Mouse (Mus musculus) forebrain, embryonic 13.5 days (tissue): ENCODE measurements at regions not wholly inside any gene's neighbourhood (a gene's known extent, or its start where the extent isn't known, plus 50 kb on each side); places are given as distances from the start of the nearest gene placed in this dataset.

Source experiments
- ATAC-seq: fragments of 200-750 bp; cut with Nextera tagmentation; 2 replicates; pipeline ENCODE4 v1.8.0; 2017
- H3K27ac ChIP-seq: fragments of 300-500 bp; sonication (generic); 2 replicates; pipeline ENCODE4 v1.5.1; 2015; ENCODE audit warnings: inconsistent platforms, mild to moderate bottlenecking, moderate library complexity
- H3K27me3 ChIP-seq: fragments of 300-500 bp; sonication (generic); 2 replicates; pipeline ENCODE4 v1.6.1; 2015; ENCODE audit warnings: mild to moderate bottlenecking, inconsistent platforms
- H3K36me3 ChIP-seq: fragments of 300-500 bp; sonication (generic); 2 replicates; pipeline ENCODE4 v1.6.1; 2015; ENCODE audit warnings: mild to moderate bottlenecking, inconsistent platforms; ENCODE audit not compliant: poor library complexity, severe bottlenecking
- H3K4me1 ChIP-seq: fragments of 300-500 bp; sonication (generic); 2 replicates; pipeline ENCODE4 v1.6.1; 2015; ENCODE audit warnings: inconsistent platforms
- H3K4me2 ChIP-seq: fragments of 300-500 bp; sonication (generic); 2 replicates; pipeline ENCODE4 v1.6.1; 2015; ENCODE audit warnings: inconsistent platforms, mild to moderate bottlenecking, moderate library complexity
- H3K4me3 ChIP-seq: fragments of 300-500 bp; sonication (generic); 2 replicates; pipeline ENCODE4 v1.5.1; 2015; ENCODE audit warnings: mild to moderate bottlenecking, inconsistent platforms
- H3K9ac ChIP-seq: fragments of 300-500 bp; sonication (generic); 2 replicates; pipeline ENCODE4 v1.6.1; 2015; ENCODE audit warnings: mild to moderate bottlenecking, inconsistent platforms
- H3K9me3 ChIP-seq: fragments of 300-500 bp; sonication (generic); replicated peaks from 2 replicates; pipeline ENCODE4 v1.6.1; 2016; ENCODE audit warnings: inconsistent platforms
- WGBS: fragments of 180-500 bp; shearing (Covaris S2); methylation state at CpG from one replicate; pipeline ENCODE4 v1.1.7; 2015; 5-methylcytosine and 5-hydroxymethylcytosine counted together

DNA sequence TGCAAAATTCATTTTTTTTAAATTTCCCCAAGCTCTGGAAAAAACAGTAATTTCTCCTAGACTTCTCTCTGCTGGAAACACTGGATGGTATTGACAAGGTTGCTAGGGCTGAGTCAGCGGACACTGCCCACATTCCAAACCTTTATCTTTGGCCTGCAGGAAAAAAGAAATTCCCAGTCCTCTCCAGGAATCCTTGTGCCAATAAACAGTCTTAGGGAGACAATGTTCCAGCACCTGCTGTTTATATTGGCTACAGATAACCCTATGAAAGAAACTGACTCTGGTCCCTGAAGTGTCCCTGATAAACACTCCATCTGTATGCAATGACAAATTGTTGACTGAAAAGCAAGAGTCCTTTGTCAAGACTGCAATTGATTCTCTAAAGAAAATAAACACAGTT is 260.5 kb upstream of the Sgcd start:
- H3K27ac ChIP-seq = no peak overlapping the region
- 83% methylated on average over 1 of the region's 1 CpGs for WGBS
- H3K9me3 ChIP-seq = 0 out of 2 replicates have a peak, but pooled peaks cover 4% of the 10 kb centered on the region
- no peak for ATAC-seq
- no peak overlapping the region for H3K4me3 ChIP-seq
- H3K9ac ChIP-seq = no peak overlapping the region
- H3K4me2 ChIP-seq = no peak overlapping the region
- no peaks in the 10 kb centered on the region for H3K27me3 ChIP-seq
- no peaks in the 10 kb centered on the region for H3K36me3 ChIP-seq
- H3K4me1 ChIP-seq = peaks cover 9% of the 10 kb centered on the region; the same call in 1 of the 2 replicates

DNA sequence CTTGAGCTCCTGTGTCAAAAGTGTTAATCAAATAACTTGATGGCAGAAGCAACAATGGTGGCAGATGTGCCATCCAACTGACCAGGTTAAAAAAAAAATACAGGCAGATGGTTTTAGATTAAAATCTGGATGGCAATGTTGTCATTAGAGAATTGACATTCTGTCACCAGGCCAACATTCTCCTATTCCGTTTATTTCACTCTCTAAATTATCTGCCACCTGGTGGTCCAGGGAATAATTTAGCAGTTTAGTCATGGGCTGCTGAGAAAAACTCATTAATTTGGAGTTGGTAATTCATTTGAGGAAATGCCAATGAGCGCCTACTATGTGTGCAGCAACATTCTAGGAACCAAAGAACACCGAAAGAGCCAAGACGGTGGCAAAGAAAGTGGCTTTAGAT is 232.4 kb upstream of the Sgcd start:
- Histone ChIP-seq H3K27ac (no peak overlapping the region), H3K27me3 (no peaks in the 10 kb centered on the region), H3K4me2 (no peak overlapping the region), H3K4me3 (no peak overlapping the region), H3K36me3 (no peaks in the 10 kb centered on the region), H3K4me1 (no peaks in the 10 kb centered on the region), H3K9me3 (no peaks in the 10 kb centered on the region), H3K9ac (no peak overlapping the region)
- 58% methylated on average over 4 of the region's 4 CpGs for WGBS
- ATAC-seq = peak; percentile 21; the same call in 1 of the 2 replicates

DNA sequence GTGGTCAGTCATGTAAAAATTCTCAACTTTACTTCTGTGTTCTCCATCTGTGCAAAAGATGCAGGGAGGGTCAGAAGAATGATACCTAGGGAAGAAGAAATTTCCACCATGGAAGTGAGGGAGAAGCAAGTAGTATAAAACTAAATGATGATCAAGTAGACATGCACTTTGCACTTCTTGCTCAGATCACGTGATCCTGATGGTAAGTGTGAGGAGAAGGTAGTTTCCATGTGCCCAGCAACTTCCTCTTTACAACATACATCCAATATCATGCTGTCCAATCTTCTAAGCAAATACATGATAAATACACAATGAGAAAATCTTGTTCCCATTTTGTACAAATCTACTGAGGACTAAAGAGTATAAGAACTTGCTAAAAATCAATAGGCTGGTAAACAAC is 230.4 kb upstream of the Sgcd start:
- no peak overlapping the region for H3K27ac ChIP-seq
- ATAC-seq = no peak
- 69% methylated on average over 1 of the region's 1 CpGs for WGBS
- H3K9ac ChIP-seq = no peak overlapping the region
- H3K36me3 ChIP-seq = no peaks in the 10 kb centered on the region
- H3K27me3 ChIP-seq = no peaks in the 10 kb centered on the region
- H3K4me3 ChIP-seq = no peak overlapping the region
- H3K4me1 ChIP-seq = no peaks in the 10 kb centered on the region
- H3K9me3 ChIP-seq = no peaks in the 10 kb centered on the region
- H3K4me2 ChIP-seq = no peak overlapping the region

DNA sequence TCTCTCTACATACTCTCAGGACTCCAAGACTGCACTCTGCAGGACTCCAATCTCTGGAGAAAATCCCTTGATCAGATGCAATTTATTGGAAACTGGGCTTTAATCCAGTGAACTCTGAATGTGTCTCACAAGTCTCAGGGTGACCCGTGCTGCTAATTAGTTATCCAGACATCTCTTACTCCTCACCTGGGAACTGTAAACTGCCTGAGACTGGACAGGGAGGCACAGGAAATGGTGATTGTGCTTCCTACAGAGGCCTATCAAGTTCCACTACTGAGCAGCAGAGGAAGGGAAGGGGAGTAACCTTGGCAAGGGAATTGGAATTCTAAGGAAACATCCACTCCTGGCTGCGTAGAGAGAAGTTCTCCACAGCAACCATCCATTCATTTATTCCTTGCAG is 228.0 kb upstream of the Sgcd start:
- H3K9me3 ChIP-seq = no peaks in the 10 kb centered on the region
- 70% methylated on average over 2 of the region's 2 CpGs for WGBS
- H3K4me1 ChIP-seq = no peaks in the 10 kb centered on the region
- H3K9ac ChIP-seq = no peak overlapping the region
- H3K27me3 ChIP-seq = no peaks in the 10 kb centered on the region
- no peak overlapping the region for H3K4me3 ChIP-seq
- ATAC-seq = no peak
- H3K36me3 ChIP-seq = no peaks in the 10 kb centered on the region
- no peak overlapping the region for H3K4me2 ChIP-seq
- no peak overlapping the region for H3K27ac ChIP-seq

DNA sequence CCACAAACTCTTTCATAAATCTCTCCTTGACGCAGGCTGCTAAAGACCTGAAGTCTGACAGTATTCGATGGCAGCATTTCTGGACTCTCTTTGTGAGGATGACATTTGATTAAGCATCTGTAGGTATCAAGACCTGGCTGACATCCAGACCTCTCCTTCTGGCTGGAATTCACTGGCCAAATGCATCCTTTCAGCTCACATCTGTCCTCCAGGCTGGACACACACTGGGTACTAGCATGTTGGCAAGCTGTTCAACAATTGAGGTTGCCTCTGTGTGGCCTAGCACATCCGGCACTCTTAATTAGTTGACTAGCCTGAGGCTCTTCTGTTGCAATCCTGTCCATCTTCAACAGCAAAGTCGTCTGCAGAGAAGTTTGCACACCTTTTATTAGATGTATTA is 197.8 kb upstream of the Sgcd start:
- no peak overlapping the region for H3K27ac ChIP-seq
- no peaks in the 10 kb centered on the region for H3K4me1 ChIP-seq
- WGBS = 50% methylated on average over 4 of the region's 4 CpGs
- no peak overlapping the region for H3K4me2 ChIP-seq
- ATAC-seq = peak; percentile 63; the same call in 1 of the 2 replicates
- H3K9ac ChIP-seq = no peak overlapping the region
- no peaks in the 10 kb centered on the region for H3K36me3 ChIP-seq
- H3K4me3 ChIP-seq = no peak overlapping the region
- no peaks in the 10 kb centered on the region for H3K27me3 ChIP-seq
- H3K9me3 ChIP-seq = no peaks in the 10 kb centered on the region

DNA sequence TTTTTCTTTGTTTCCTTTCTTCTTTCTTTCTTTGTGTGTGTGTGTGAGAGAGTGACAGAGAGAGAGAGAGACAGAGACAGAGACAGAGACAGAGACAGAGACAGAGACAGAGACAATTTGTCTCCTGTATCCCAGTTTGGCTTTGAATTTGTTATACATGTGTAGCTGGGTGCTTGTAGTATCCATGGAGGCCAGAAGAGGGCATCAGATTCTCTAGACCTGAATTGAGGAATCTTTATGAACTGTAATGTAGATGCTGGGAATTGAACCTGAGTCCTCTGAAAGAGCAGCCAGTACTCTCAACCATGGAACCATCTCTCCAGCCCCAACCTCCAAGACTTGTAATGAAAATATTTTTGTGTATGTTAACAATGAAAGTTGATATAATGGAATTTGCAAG is 190.2 kb upstream of the Sgcd start:
- Histone ChIP-seq H3K36me3 (no peaks in the 10 kb centered on the region), H3K27me3 (no peaks in the 10 kb centered on the region), H3K4me3 (no peak overlapping the region), H3K9ac (no peak overlapping the region), H3K27ac (no peak overlapping the region), H3K4me2 (no peak overlapping the region), H3K4me1 (no peaks in the 10 kb centered on the region), H3K9me3 (no peaks in the 10 kb centered on the region)
- no peak for ATAC-seq

DNA sequence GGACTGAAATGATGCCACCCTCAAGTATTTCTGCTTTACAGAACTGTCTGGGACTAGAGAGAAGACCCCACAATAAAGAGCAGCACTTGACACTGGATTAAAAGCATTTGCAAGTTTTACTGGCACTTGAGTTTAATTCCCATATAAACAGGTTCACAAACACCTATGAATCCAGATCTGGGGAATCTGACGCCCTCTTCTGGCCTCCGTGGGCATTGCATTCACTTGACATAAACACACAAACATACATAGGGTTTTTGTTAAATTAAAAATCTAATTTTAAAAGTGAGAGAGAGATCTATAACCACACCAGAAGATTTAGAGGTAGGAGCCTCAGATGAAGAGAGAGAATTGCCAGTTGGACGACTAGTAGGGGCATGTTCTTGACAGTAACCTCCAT is 189.4 kb upstream of the Sgcd start:
- ATAC-seq = no peak
- WGBS = 39% methylated on average over 3 of the region's 3 CpGs
- Histone ChIP-seq H3K27me3 (no peaks in the 10 kb centered on the region), H3K27ac (no peak overlapping the region), H3K4me3 (no peak overlapping the region), H3K9me3 (no peaks in the 10 kb centered on the region), H3K4me2 (no peak overlapping the region), H3K4me1 (no peaks in the 10 kb centered on the region), H3K36me3 (no peaks in the 10 kb centered on the region), H3K9ac (no peak overlapping the region)

DNA sequence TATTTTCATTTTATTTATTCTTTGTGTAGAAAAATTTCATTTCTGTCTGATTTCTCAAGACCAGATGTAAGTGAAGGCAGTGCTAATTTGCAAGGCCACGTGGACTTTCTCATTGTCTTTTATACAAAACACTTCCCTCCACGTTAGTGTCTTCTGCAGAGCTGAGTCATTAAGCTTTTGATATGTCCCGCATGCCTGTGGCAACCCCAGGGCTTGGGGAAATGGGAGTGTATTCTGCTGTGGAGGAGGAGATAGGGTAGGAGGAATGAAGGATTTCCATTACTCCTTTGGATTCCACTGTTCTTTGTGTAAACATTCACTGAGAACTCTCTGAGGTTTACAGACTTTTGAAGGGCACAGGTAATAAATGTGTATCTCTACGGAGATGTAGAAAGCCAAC is 187.7 kb upstream of the Sgcd start:
- no peaks in the 10 kb centered on the region for H3K9me3 ChIP-seq
- H3K4me2 ChIP-seq = no peak overlapping the region
- 74% methylated on average over 4 of the region's 4 CpGs for WGBS
- H3K27ac ChIP-seq = no peak overlapping the region
- H3K4me1 ChIP-seq = no peaks in the 10 kb centered on the region
- H3K27me3 ChIP-seq = no peaks in the 10 kb centered on the region
- H3K9ac ChIP-seq = no peak overlapping the region
- H3K36me3 ChIP-seq = no peaks in the 10 kb centered on the region
- no peak for ATAC-seq
- H3K4me3 ChIP-seq = no peak overlapping the region

DNA sequence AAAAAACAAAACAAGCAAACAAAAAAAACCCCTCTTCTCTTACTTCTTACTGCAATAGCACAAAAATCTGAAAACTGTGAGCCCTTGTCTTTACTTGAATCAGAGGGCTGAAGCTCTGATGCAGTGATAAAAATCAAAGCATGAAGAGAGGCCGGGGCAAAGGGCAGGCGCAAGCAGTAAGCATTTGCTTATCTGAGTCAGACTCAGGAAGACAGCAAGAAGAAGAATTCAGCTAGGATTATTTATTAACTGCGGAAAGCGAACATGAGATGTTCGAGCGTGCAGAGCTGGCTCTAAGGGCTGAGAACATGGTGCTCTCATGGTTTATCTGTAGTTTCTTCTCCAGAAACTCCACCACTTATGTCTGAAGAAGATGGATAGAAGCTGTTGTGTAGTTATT is 163.4 kb upstream of the Sgcd start:
- no peak for ATAC-seq
- Histone ChIP-seq H3K36me3 (no peaks in the 10 kb centered on the region), H3K4me1 (no peaks in the 10 kb centered on the region), H3K4me3 (no peak overlapping the region), H3K27ac (no peak overlapping the region), H3K4me2 (no peak overlapping the region), H3K9ac (no peak overlapping the region), H3K27me3 (no peaks in the 10 kb centered on the region), H3K9me3 (no peaks in the 10 kb centered on the region)
- WGBS = 92% methylated on average over 6 of the region's 6 CpGs

DNA sequence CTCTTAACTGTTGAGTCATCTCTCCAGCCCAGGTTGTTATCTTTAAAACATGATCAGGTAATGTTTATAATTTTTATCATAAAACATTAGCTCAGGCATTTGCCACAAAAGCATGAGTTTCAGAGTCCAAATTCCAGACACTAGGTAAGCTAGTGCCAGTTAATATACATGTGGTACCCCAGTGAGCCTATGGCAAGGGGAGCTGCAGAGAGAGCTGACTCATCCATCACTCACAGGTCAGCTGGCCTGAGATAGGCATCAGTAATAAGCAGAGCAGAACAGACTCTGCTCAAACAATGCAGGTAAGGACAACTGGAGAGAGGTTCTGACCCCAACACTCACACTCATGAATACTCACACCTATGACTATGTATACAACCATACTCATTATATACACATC is 144.6 kb upstream of the Sgcd start:
- no peaks in the 10 kb centered on the region for H3K36me3 ChIP-seq
- no peak overlapping the region for H3K27ac ChIP-seq
- ATAC-seq = no peak
- no peak overlapping the region for H3K9ac ChIP-seq
- no peak overlapping the region for H3K4me3 ChIP-seq
- H3K27me3 ChIP-seq = no peaks in the 10 kb centered on the region
- no peaks in the 10 kb centered on the region for H3K9me3 ChIP-seq
- no peaks in the 10 kb centered on the region for H3K4me1 ChIP-seq
- H3K4me2 ChIP-seq = no peak overlapping the region

DNA sequence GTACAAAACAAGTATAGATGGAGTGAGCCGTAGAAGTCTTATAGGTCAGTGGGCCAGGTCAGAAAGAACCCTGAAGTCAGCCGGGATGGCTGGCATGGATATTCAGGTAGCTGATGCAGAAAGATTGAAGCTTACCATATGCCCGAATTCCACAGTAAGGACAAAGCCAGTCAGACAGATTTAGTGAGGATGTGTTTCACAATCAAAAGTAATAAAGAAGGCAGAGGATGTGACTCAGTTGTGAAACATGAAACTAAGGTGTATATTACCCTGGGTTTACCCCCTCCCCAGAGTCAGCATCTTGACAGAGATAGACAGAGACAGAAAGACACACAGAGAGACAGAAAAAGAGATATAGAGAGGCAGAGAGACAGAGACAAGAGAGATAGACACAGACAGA is 109.3 kb upstream of the Sgcd start:
- Histone ChIP-seq H3K9ac (no peak overlapping the region), H3K4me1 (no peaks in the 10 kb centered on the region), H3K36me3 (no peaks in the 10 kb centered on the region), H3K27ac (no peak overlapping the region), H3K27me3 (no peaks in the 10 kb centered on the region), H3K4me3 (no peak overlapping the region), H3K4me2 (no peak overlapping the region), H3K9me3 (no peaks in the 10 kb centered on the region)
- ATAC-seq = no peak
- WGBS = 82% methylated on average over 3 of the region's 3 CpGs

DNA sequence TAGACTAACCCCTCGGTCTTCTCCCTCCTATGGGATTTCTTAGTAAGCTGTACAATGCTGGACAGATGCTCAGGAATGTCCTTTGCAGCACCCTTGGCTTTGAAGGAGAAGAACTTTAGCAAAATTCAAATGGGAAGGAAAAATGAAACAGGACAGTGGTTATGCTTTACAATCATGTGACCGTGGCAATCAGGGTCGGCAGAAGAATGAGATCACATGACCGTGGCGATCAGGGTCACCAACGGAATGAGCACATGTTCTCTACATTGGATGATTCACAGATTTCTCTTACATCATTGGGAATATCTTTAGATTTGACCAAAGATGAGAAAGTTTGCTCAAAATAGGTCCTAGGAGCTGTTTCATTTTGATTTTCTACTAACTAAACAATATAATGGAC is 108.7 kb upstream of the Sgcd start:
- WGBS = 96% methylated on average over 6 of the region's 6 CpGs
- Histone ChIP-seq H3K27me3 (no peaks in the 10 kb centered on the region), H3K9me3 (no peaks in the 10 kb centered on the region), H3K4me3 (no peak overlapping the region), H3K9ac (no peak overlapping the region), H3K4me2 (no peak overlapping the region), H3K4me1 (no peaks in the 10 kb centered on the region), H3K36me3 (no peaks in the 10 kb centered on the region), H3K27ac (no peak overlapping the region)
- no peak for ATAC-seq

DNA sequence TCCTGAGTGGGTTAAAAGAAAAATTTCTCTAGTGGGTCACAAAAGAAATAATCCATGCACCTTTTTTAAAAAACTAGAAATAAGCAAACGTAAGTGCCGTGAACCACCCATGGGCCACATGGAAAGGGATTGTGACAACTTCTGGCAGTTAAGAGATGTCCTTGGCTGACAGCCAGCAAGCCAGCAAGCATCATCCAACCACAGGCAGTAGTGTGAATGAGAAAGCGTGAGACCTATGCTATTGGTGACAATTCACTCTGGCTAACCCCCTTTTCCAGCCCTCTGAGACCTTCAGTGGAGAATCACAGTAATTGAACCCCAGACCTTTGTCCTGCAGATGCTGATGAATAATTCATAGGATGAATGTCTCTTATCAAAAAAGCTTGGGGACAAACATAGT is 78.3 kb upstream of the Sgcd start:
- Histone ChIP-seq H3K4me2 (no peak overlapping the region), H3K9me3 (no peaks in the 10 kb centered on the region), H3K27me3 (no peaks in the 10 kb centered on the region), H3K27ac (no peak overlapping the region), H3K4me3 (no peak overlapping the region), H3K9ac (no peak overlapping the region), H3K4me1 (peaks cover 6% of the 10 kb centered on the region; the same call in 1 of the 2 replicates), H3K36me3 (no peaks in the 10 kb centered on the region)
- 44% methylated on average over 3 of the region's 3 CpGs for WGBS
- peak; percentile 68; the same call in 1 of the 2 replicates for ATAC-seq
